Mouse (Mus musculus) bone marrow macrophage, adult 2 months (primary cell): ENCODE data around the gene Mfsd6. TPM values are rescaled to one million over a fixed set of nuclear protein-coding genes. Genes with fewer than 3 reads are reported as not detected.

Source experiments
- H3K27ac ChIP-seq: 2 replicates; pipeline ENCODE4 v1.5.1; 2012; ENCODE audit warnings: low read depth, low read length; ENCODE audit not compliant: insufficient read depth
- H3K4me1 ChIP-seq: 2 replicates; pipeline ENCODE4 v1.6.1; 2012; ENCODE audit warnings: low read length; ENCODE audit not compliant: control insufficient read depth, insufficient read depth
- H3K4me3 ChIP-seq: 2 replicates; pipeline ENCODE4 v1.5.1; 2012; ENCODE audit warnings: mild to moderate bottlenecking, low read length, moderate library complexity; ENCODE audit not compliant: insufficient read depth
- CTCF ChIP-seq: IDR thresholded peaks from 2 replicates; pipeline ENCODE4 v1.5.1; 2012; ENCODE audit warnings: low read depth, mild to moderate bottlenecking, low read length, moderate library complexity
- POLR2A ChIP-seq: IDR thresholded peaks from 2 replicates; pipeline ENCODE4 v1.6.1; 2012; ENCODE audit warnings: mild to moderate bottlenecking, low read depth, low read length, borderline replicate concordance
- polyA plus RNA-seq: library from polyadenylated mRNA; stranded (reverse); fragments of >200 nt; gene quantifications from 2 replicates; pipeline ENCODE4 v1.2.4, GENCODE M21; 2012; ENCODE audit not compliant: missing spikeins, insufficient read depth, insufficient read length

Gene Mfsd6
- polyA plus RNA-seq, 1 experiment = 44.1 TPM

- Histone ChIP-seq H3K4me1 (no peaks in the 10 kb centered on the region), H3K4me3 (no peak overlapping the region), H3K27ac (no peak overlapping the region)
- no peak for TF ChIP-seq CTCF
- TF ChIP-seq POLR2A = no peak
These were observed 106.8 kb downstream of the Mfsd6 start for GRCm38 (mm10) chr1:52620442-52620841.

DNA sequence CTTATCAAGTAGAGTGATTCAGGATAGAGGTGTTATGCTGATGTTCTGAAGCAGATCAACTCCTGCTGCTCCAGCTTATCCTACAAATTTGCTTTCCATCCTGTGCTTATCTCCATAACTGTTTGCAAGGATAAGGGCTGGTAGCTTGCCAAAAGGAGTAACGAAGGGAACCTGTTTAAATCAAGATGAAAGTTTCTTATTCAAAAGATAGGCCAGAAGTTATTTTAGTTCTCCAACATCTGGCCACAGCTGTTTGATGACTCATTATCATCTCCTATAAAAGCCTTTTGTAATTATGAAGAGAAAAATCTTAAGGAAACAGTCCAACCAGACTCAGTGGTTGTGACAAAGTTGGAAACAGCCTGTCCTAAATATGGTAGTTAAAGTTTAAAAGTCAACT, 109.0 kb downstream of the Mfsd6 start:
- Histone ChIP-seq H3K27ac (no peak overlapping the region), H3K4me3 (no peak overlapping the region), H3K4me1 (no peaks in the 10 kb centered on the region)
- TF ChIP-seq CTCF (no peak), POLR2A (no peak)

DNA sequence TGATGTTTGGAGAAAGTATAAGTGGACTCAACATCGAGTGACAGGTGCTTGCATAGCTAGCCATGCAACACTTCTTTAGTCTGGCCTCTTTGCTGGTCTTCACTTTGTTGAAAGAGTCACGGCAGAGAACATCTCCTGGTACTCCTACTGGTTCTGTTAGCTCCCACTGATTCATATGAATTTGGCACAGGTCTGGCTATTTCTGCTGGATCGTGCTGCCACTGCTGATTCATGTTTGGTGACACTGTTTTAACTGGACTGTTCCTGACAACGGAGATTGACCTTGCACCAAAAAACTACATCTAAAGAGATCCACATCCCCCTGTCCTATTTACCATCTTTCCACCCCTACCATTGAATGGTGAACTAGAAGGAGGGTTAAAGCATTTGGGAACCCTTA, 118.8 kb downstream of the Mfsd6 start:
- Histone ChIP-seq H3K4me1 (peaks cover 3% of the 10 kb centered on the region), H3K27ac (no peak overlapping the region), H3K4me3 (no peak overlapping the region)
- TF ChIP-seq POLR2A (no peak), CTCF (no peak)

DNA sequence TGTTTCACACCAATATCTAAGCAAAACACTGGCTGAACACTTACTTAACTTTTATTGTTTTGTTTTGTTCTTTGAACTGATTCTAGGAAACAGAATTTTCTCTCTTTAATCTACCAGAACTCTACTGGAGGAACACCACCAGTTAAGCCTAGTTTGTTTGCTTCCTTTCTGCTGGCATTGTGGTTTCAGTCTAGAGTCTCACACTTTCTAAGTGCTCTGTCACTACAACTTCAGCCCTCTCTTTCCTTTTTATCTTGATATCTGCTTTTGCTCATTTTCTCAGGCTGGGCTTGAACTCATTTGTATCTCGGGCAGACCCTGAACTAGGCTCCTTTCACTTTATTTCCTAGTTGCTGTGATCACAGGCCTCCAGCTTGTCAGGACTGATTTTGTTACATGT, 119.6 kb downstream of the Mfsd6 start:
- no peak overlapping the region for H3K4me3 ChIP-seq
- TF ChIP-seq CTCF = no peak
- H3K4me1 ChIP-seq = peaks cover 3% of the 10 kb centered on the region
- H3K27ac ChIP-seq = no peak overlapping the region

Other genes with a start within 250 kb of the Mfsd6 start
- gene Nab1, start 226.8 kb downstream of the Mfsd6 start, polyA plus RNA-seq = 50.2 and 54.4 TPM in 2 replicates
- 10.2 and 11.6 TPM in 2 replicates for gene Nemp2, start 96.8 kb downstream of the Mfsd6 start, polyA plus RNA-seq
- gene Inpp1, start 90.2 kb upstream of the Mfsd6 start, polyA plus RNA-seq = 11.6 and 12.0 TPM in 2 replicates
- 14.3 and 16.0 TPM in 2 replicates for gene Hibch, start 117.5 kb upstream of the Mfsd6 start, polyA plus RNA-seq